In genomic region chr11:120627468-120628300, GRCm38 (mm10) we compare ENCODE assay signal across 10 mouse cellular contexts. TPM values are rescaled to one million over a fixed set of nuclear protein-coding genes. Genes with fewer than 3 reads are reported as not detected.
DNase-seq lines count a peak whose midpoint lies in the region; ATAC-seq lines count a peak whose summit lies in the region.
"Had no signal": no experiment of that assay in that cellular context is flagged by ENCODE, and none has a peak within 500 bp of the region (broad histone marks: within the 10 kb centered on the region; RNA-seq: fewer than 3 reads in every experiment).

No protein-coding gene starts in this region.

- no peak for ATAC-seq in liver, embryonic 15.5 days (ENCODE audit: insufficient read depth)

- WGBS in liver, embryonic 15.5 days (ENCODE audit: insufficient replicate concordance), result 33% methylated on average over 22 of the region's 22 CpGs

- peaks cover 35% of the 10 kb centered on the region for H3K36me3 ChIP-seq in liver, embryonic 15.5 days (replicated peaks)

- peak; percentile 27 to 50 for DNase-seq in adrenal gland, adult (ENCODE audit: inconsistent age in 2 of 2, low spot score in 1 of 2)
- DNase-seq in adrenal gland, adult 2 months, result no peak
- DNase-seq in lung, postnatal 25 days (ENCODE audit: low spot score), result peak; percentile 48
- no peak for DNase-seq in lung, postnatal 14 days
- DNase-seq in thymus, postnatal 10 days (ENCODE audit: low spot score in 2 of 2), result peak; percentile 62 to 66
- no peak for DNase-seq in layer of hippocampus, adult 9-10 months (ENCODE audit: low spot score)
- DNase-seq in adrenal gland, postnatal 4 days (ENCODE audit: low spot score in 2 of 2), result no peak

- peak overlapping the region; percentile 28 for H3K9ac ChIP-seq in liver, embryonic 15.5 days
- H3K9ac ChIP-seq: heart, embryonic 15.5 days had no signal

- no peaks in the 10 kb centered on the region for H3K9me3 ChIP-seq in liver, embryonic 15.5 days (replicated peaks)
- H3K9me3 ChIP-seq: heart, embryonic 15.5 days had no signal

- peak overlapping the region; percentile 27 for H3K4me3 ChIP-seq in liver, embryonic 15.5 days (replicated peaks)
- H3K4me3 ChIP-seq: heart, embryonic 15.5 days had no signal

- no peaks in the 10 kb centered on the region for H3K27me3 ChIP-seq in liver, embryonic 15.5 days
- H3K27me3 ChIP-seq: heart, embryonic 15.5 days had no signal

- H3K4me1 ChIP-seq in liver, embryonic 15.5 days (replicated peaks), result peaks cover 92% of the 10 kb centered on the region

- H3K4me2 ChIP-seq in liver, embryonic 15.5 days, result peak overlapping the region; percentile 45
- H3K4me2 ChIP-seq: heart, embryonic 15.5 days had no signal

- H3K27ac ChIP-seq in liver, embryonic 15.5 days (replicated peaks), result peak overlapping the region; percentile 96
- H3K27ac ChIP-seq: heart, embryonic 15.5 days had no signal

RNA-seq across cellular contexts. Expression of gene Sirt7, which starts 2.6 kb away (rescaled TPM):
- total RNA-seq in adrenal gland, adult 2 months (2021), result 10 to 100 TPM; 54.2 to 69.5 TPM
- polyA plus RNA-seq in adrenal gland, adult 2 months (2012; rRNA removed), result 109 and 128 TPM in 2 replicates
- polyA plus RNA-seq in liver, embryonic 15.5 days (2015; fragmentation: Nextera tagmentation; extraction: Ambion mirVana), result 32.3 and 36.9 TPM in 2 replicates
- total RNA-seq in adrenal gland, postnatal 4 days (2021), result 10 to 100 TPM; 49.0 to 58.1 TPM

RNA-seq across cellular contexts. Expression of gene Mafg, which starts 5.7 kb away (rescaled TPM):
- 10 to 100 TPM; 48.1 to 60.7 TPM for total RNA-seq in adrenal gland, adult 2 months (2021)
- polyA plus RNA-seq in adrenal gland, adult 2 months (2012; rRNA removed), result 54.3 and 66.9 TPM in 2 replicates
- 37.6 and 42.3 TPM in 2 replicates for polyA plus RNA-seq in liver, embryonic 15.5 days (2015; fragmentation: Nextera tagmentation; extraction: Ambion mirVana)
- 10 to 100 TPM; 51.4 to 56.0 TPM for total RNA-seq in adrenal gland, postnatal 4 days (2021)

RNA-seq across cellular contexts. Expression of gene Pcyt2, which starts 9.9 kb away (rescaled TPM):
- total RNA-seq in adrenal gland, adult 2 months (2021), result 100 to 1,000 TPM; 201 to 344 TPM
- 460 and 610 TPM in 2 replicates for polyA plus RNA-seq in adrenal gland, adult 2 months (2012; rRNA removed)
- 138 and 165 TPM in 2 replicates for polyA plus RNA-seq in liver, embryonic 15.5 days (2015; fragmentation: Nextera tagmentation; extraction: Ambion mirVana)
- 100 to 1,000 TPM; 135 to 144 TPM for total RNA-seq in adrenal gland, postnatal 4 days (2021)

RNA-seq across cellular contexts. Expression of gene Pycr1, which starts 15.9 kb away (rescaled TPM):
- total RNA-seq in adrenal gland, adult 2 months (2021), result 1 to 10 TPM; 1.0 to 1.9 TPM
- polyA plus RNA-seq in adrenal gland, adult 2 months (2012; rRNA removed), result 3.5 and 3.6 TPM in 2 replicates
- polyA plus RNA-seq in liver, embryonic 15.5 days (2015; fragmentation: Nextera tagmentation; extraction: Ambion mirVana), result 5.1 and 5.7 TPM in 2 replicates
- 1 to 10 TPM; 5.4 to 8.6 TPM for total RNA-seq in adrenal gland, postnatal 4 days (2021)

RNA-seq across cellular contexts. Expression of gene Npb, which starts 19.4 kb away (rescaled TPM):
- total RNA-seq in adrenal gland, adult 2 months (2021), result under 1 TPM; 0.61 to 0.62 TPM
- 1.6 and 2.3 TPM in 2 replicates for polyA plus RNA-seq in adrenal gland, adult 2 months (2012; rRNA removed)
- 14.7 and 15.8 TPM in 2 replicates for polyA plus RNA-seq in liver, embryonic 15.5 days (2015; fragmentation: Nextera tagmentation; extraction: Ambion mirVana)
- total RNA-seq in adrenal gland, postnatal 4 days (2021), result 1 to 10 TPM; 2.4 to 5.4 TPM
- total RNA-seq: left cerebral cortex, postnatal 10 days had no signal

Comparison
In these comparisons a context has a peak if more than half of its experiments do, and no peak if none do; other contexts are left out.
1. DNase-seq: peak in adrenal gland, adult (2 of 2), lung, postnatal 25 days (single experiment) and thymus, postnatal 10 days (2 of 2); none in adrenal gland, adult 2 months (single experiment), lung, postnatal 14 days (single experiment), layer of hippocampus, adult 9-10 months (single experiment) and adrenal gland, postnatal 4 days (0 of 2).